Mouse (Mus musculus): ENCODE results near the gene Ripor2. TPM values are rescaled to one million over a fixed set of nuclear protein-coding genes. Genes with fewer than 3 reads are reported as not detected.

The Ripor2 gene
- total RNA-seq, 2 experiments from 2014 or later: 65.7 to 68.9 TPM

Other genes starting within 250 kb of the Ripor2 start
- gene Armh2, start 159.0 kb downstream of the Ripor2 start, total RNA-seq (2021): not detected
- 1 to 10 TPM; 3.4 to 4.6 TPM for gene Gmnn, start 179.7 kb downstream of the Ripor2 start, total RNA-seq (2021)
- 100 to 1,000 TPM; 165 to 182 TPM for gene BC005537, start 219.5 kb downstream of the Ripor2 start, total RNA-seq (2021)
- gene Acot13, start 249.4 kb downstream of the Ripor2 start, total RNA-seq (2021): 10 to 100 TPM; 72.3 to 79.9 TPM
- gene Tdp2, start 249.5 kb downstream of the Ripor2 start, total RNA-seq (2021): 10 to 100 TPM; 17.9 to 20.8 TPM